Mouse (Mus musculus) cerebellum, postnatal 10 days (tissue): ENCODE measurements around the gene Spred2.
"Not testable (repeated sequence)": the region's sequence is repeated elsewhere in the genome, so short reads cannot be mapped to it uniquely, and the experiment has no call there.

ENCODE experiments used
- DNase-seq, 2 experiments: peaks; one replicate each; pipeline ENCODE4 v3.0.0; 2021; ENCODE audit warnings: mixed read lengths in 2 of 2

The Spred2 gene

GRCm38 (mm10) chr11:20064086-20064485 lies 139.9 kb downstream of the Spred2 start:
- DNase-seq, result not testable (repeated sequence)

- DNase-seq, result peak in 1 of 2 experiments; percentile 43
Measured at GRCm38 (mm10) chr11:20064926-20065325, 140.8 kb downstream of the Spred2 start.

GRCm38 (mm10) chr11:20066106-20066505 lies 141.9 kb downstream of the Spred2 start:
- DNase-seq, result peak; percentile 76

- DNase-seq, result no peak
Measured at GRCm38 (mm10) chr11:20067521-20067920, 143.3 kb downstream of the Spred2 start.

GRCm38 (mm10) chr11:20068346-20069004 lies 144.3 kb downstream of the Spred2 start:
- no peak for DNase-seq

GRCm38 (mm10) chr11:20072174-20072573 lies 148.0 kb downstream of the Spred2 start:
- DNase-seq, result peak; percentile 61 to 77

GRCm38 (mm10) chr11:20072826-20073225 lies 148.7 kb downstream of the Spred2 start:
- no peak for DNase-seq
